ENCODE assay signal across 22 mouse cellular contexts in genomic region chr6:51393341-51394128, GRCm38 (mm10). TPM values are rescaled to one million over a fixed set of nuclear protein-coding genes. Genes with fewer than 3 reads are reported as not detected.
DNase-seq lines count a peak whose midpoint lies in the region; ATAC-seq and TF ChIP-seq lines count a peak whose summit lies in the region.
"Had no signal": no experiment of that assay in that cellular context is flagged by ENCODE, and none has a peak within 500 bp of the region (broad histone marks: within the 10 kb centered on the region; RNA-seq: fewer than 3 reads in every experiment).

No protein-coding gene starts in this region.

- no peaks in the 10 kb centered on the region for H3K79me2 ChIP-seq in liver, adult 2 months (ENCODE audit: control insufficient read depth, insufficient read depth, low read length)

- H3K36me3 ChIP-seq in embryonic facial prominence, embryonic 14.5 days (ENCODE audit: control insufficient read depth, insufficient read depth, low read length) = no peaks in the 10 kb centered on the region
- H3K36me3 ChIP-seq in embryonic facial prominence, embryonic 10.5 days (replicated peaks) = no peaks in the 10 kb centered on the region
- H3K36me3 ChIP-seq in liver, adult 2 months (ENCODE audit: control insufficient read depth, insufficient read depth, low read length) = no peaks in the 10 kb centered on the region
- H3K36me3 ChIP-seq in liver, postnatal 0 days (replicated peaks; ENCODE audit: insufficient read depth, low read length) = no peaks in the 10 kb centered on the region
- H3K36me3 ChIP-seq in stomach, embryonic 16.5 days (ENCODE audit: control insufficient read depth, insufficient read depth, low read length) = no peaks in the 10 kb centered on the region
- H3K36me3 ChIP-seq: limb, embryonic 13.5 days; liver, embryonic 15.5 days had no signal

- DNase-seq in embryonic facial prominence, embryonic 14.5 days (ENCODE audit: low spot score) = no peak
- DNase-seq in embryonic facial prominence, embryonic 10.5 days (ENCODE audit: low spot score) = no peak
- DNase-seq in liver, adult 2 months (ENCODE audit: extremely low read depth, low read depth, low spot score) = peak; percentile 14
- no peak for DNase-seq in liver, postnatal 0 days
- peak; percentile 71 for DNase-seq in lung, postnatal 10 days
- no peak for DNase-seq in natural killer cell, adult 2 months (ENCODE audit: low spot score in 2 of 2)
- DNase-seq: B cell, adult 2 months; gastrocnemius, postnatal 14 days; heart, adult 2 months; heart, postnatal 36 days; retina, postnatal 1 day; right cerebral cortex, postnatal 4 days; thymus, postnatal 36 days had no signal

- TF ChIP-seq POLR2A in liver, adult 2 months (IDR thresholded peaks at IDR 0.05; ENCODE audit: extremely low read depth, insufficient read depth, low read length) = no peak

- no peak overlapping the region for H3K4me2 ChIP-seq in embryonic facial prominence, embryonic 14.5 days (ENCODE audit: low read depth, low read length)
- no peak overlapping the region for H3K4me2 ChIP-seq in liver, postnatal 0 days (ENCODE audit: low read depth, low read length)
- no peak overlapping the region for H3K4me2 ChIP-seq in stomach, embryonic 16.5 days (ENCODE audit: low read depth, low read length)
- H3K4me2 ChIP-seq: limb, embryonic 13.5 days; liver, embryonic 15.5 days had no signal

- H3K27me3 ChIP-seq in embryonic facial prominence, embryonic 14.5 days (replicated peaks; ENCODE audit: control insufficient read depth, insufficient read depth, low read length) = no peaks in the 10 kb centered on the region
- H3K27me3 ChIP-seq in embryonic facial prominence, embryonic 10.5 days (replicated peaks; ENCODE audit: low read depth, poor library complexity, severe bottlenecking) = no peaks in the 10 kb centered on the region
- H3K27me3 ChIP-seq in liver, adult 2 months (ENCODE audit: control insufficient read depth, insufficient read depth, low read length) = no peaks in the 10 kb centered on the region
- H3K27me3 ChIP-seq in liver, postnatal 0 days (ENCODE audit: insufficient read depth, low read length) = no peaks in the 10 kb centered on the region
- H3K27me3 ChIP-seq in stomach, embryonic 16.5 days (ENCODE audit: control insufficient read depth, insufficient read depth, low read length) = no peaks in the 10 kb centered on the region
- H3K27me3 ChIP-seq: limb, embryonic 13.5 days; liver, embryonic 15.5 days had no signal

- ATAC-seq in embryonic facial prominence, embryonic 14.5 days (ENCODE audit: low read depth) = peak; percentile 20; the same call in 1 of the 2 replicates
- ATAC-seq in liver, postnatal 0 days = no peak
- peak; percentile 57; the same call in 1 of the 2 replicates for ATAC-seq in stomach, embryonic 16.5 days (ENCODE audit: insufficient read depth, low FRiP score)
- no peak for ATAC-seq in frontal cortex, adult (ENCODE audit: low TSS enrichment)
- ATAC-seq: hindbrain, embryonic 16.5 days; intestine, postnatal 0 days had no signal

- no peak for TF ChIP-seq CTCF in liver, adult 2 months (IDR thresholded peaks at IDR 0.05; ENCODE audit: low read depth, low read length)
- no peak for TF ChIP-seq CTCF in liver, postnatal 0 days (IDR thresholded peaks at IDR 0.05; ENCODE audit: low read depth)

- TF ChIP-seq EP300 in liver, postnatal 0 days (IDR thresholded peaks at IDR 0.05; ENCODE audit: low read depth) = no peak

- no peak overlapping the region for H3K9ac ChIP-seq in embryonic facial prominence, embryonic 14.5 days (ENCODE audit: low read depth, low read length)
- no peak overlapping the region for H3K9ac ChIP-seq in liver, adult 2 months (ENCODE audit: low read depth, low read length)
- no peak overlapping the region for H3K9ac ChIP-seq in liver, postnatal 0 days (replicated peaks)
- no peak overlapping the region for H3K9ac ChIP-seq in stomach, embryonic 16.5 days (ENCODE audit: low read length)
- H3K9ac ChIP-seq: limb, embryonic 13.5 days; liver, embryonic 15.5 days had no signal

- H3K27ac ChIP-seq in embryonic facial prominence, embryonic 14.5 days (replicated peaks; ENCODE audit: low read depth, low read length) = no peak overlapping the region
- no peak overlapping the region for H3K27ac ChIP-seq in embryonic facial prominence, embryonic 10.5 days (replicated peaks)
- H3K27ac ChIP-seq in liver, adult 2 months (replicated peaks; ENCODE audit: insufficient read depth, low read depth, low read length) = no peak overlapping the region
- no peak overlapping the region for H3K27ac ChIP-seq in liver, postnatal 0 days (ENCODE audit: low read depth)
- H3K27ac ChIP-seq in stomach, embryonic 16.5 days (ENCODE audit: low read length) = peak overlapping the region; percentile 21
- H3K27ac ChIP-seq: heart, adult 2 months; kidney, postnatal 0 days; limb, embryonic 13.5 days; liver, embryonic 15.5 days had no signal

- H3K4me3 ChIP-seq in embryonic facial prominence, embryonic 14.5 days (ENCODE audit: low read depth, low read length) = no peak overlapping the region
- H3K4me3 ChIP-seq in embryonic facial prominence, embryonic 10.5 days = no peak overlapping the region
- no peak overlapping the region for H3K4me3 ChIP-seq in liver, adult 2 months (ENCODE audit: insufficient read depth, low read depth, low read length)
- no peak overlapping the region for H3K4me3 ChIP-seq in liver, postnatal 0 days (ENCODE audit: low read depth, low read length)
- no peak overlapping the region for H3K4me3 ChIP-seq in stomach, embryonic 16.5 days (replicated peaks; ENCODE audit: low read length)
- H3K4me3 ChIP-seq: erythroblast, embryonic 14.5 days; heart, adult 2 months; limb, embryonic 13.5 days; liver, embryonic 15.5 days; megakaryocyte, embryonic 14.5 days had no signal

- H3K9me3 ChIP-seq in embryonic facial prominence, embryonic 14.5 days (ENCODE audit: control insufficient read depth, low read length) = no peaks in the 10 kb centered on the region
- no peaks in the 10 kb centered on the region for H3K9me3 ChIP-seq in embryonic facial prominence, embryonic 10.5 days
- no peaks in the 10 kb centered on the region for H3K9me3 ChIP-seq in liver, postnatal 0 days (ENCODE audit: low read length)
- H3K9me3 ChIP-seq in stomach, embryonic 16.5 days (replicated peaks; ENCODE audit: control insufficient read depth, low read length) = no peaks in the 10 kb centered on the region
- H3K9me3 ChIP-seq: limb, embryonic 13.5 days; liver, embryonic 15.5 days had no signal

- 54% methylated on average over 6 of the region's 6 CpGs for WGBS in embryonic facial prominence, embryonic 14.5 days
- WGBS in embryonic facial prominence, embryonic 10.5 days = 72% methylated on average over 6 of the region's 6 CpGs
- WGBS in liver, adult 2 months = 84% methylated on average over 6 of the region's 6 CpGs
- WGBS in liver, postnatal 0 days (ENCODE audit: insufficient replicate concordance) = 74% methylated on average over 6 of the region's 6 CpGs
- WGBS in stomach, embryonic 16.5 days = 50% methylated on average over 6 of the region's 6 CpGs

- H3K4me1 ChIP-seq in embryonic facial prominence, embryonic 14.5 days (ENCODE audit: control insufficient read depth, insufficient read depth, low read length) = peaks cover 14% of the 10 kb centered on the region
- peaks cover 31% of the 10 kb centered on the region for H3K4me1 ChIP-seq in embryonic facial prominence, embryonic 10.5 days
- peaks cover 5% of the 10 kb centered on the region; the same call in 1 of the 2 replicates for H3K4me1 ChIP-seq in liver, adult 2 months (ENCODE audit: control insufficient read depth, insufficient read depth, low read length)
- peaks cover 3% of the 10 kb centered on the region; the same call in 1 of the 2 replicates for H3K4me1 ChIP-seq in liver, postnatal 0 days (ENCODE audit: insufficient read depth)
- H3K4me1 ChIP-seq in stomach, embryonic 16.5 days (ENCODE audit: control insufficient read depth, insufficient read depth, low read length) = peaks cover 13% of the 10 kb centered on the region
- H3K4me1 ChIP-seq: liver, embryonic 15.5 days; megakaryocyte, embryonic 14.5 days had no signal

RNA-seq across cellular contexts. Expression of gene Nfe2l3, which starts 38.9 kb away (rescaled TPM):
- 4.0 and 4.1 TPM in 2 replicates for polyA plus RNA-seq in embryonic facial prominence, embryonic 14.5 days (2014; fragmentation: Nextera tagmentation; extraction: Ambion mirVana)
- polyA plus RNA-seq in embryonic facial prominence, embryonic 10.5 days (2016; fragmentation: Nextera tagmentation; extraction: Ambion mirVana) = 1.3 and 1.6 TPM in 2 replicates
- total RNA-seq in liver, adult 2 months (2014; rRNA removed) = 0.18 and 0.81 TPM in 2 replicates
- polyA plus RNA-seq in liver, adult 2 months (2012; rRNA removed) = 0.04 and 0.33 TPM in 2 replicates
- 0.15 and 0.16 TPM in 2 replicates for polyA plus RNA-seq in liver, postnatal 0 days (2015; fragmentation: Nextera tagmentation; extraction: Ambion mirVana)
- polyA plus RNA-seq in stomach, embryonic 16.5 days (2015; fragmentation: Nextera tagmentation; extraction: Ambion mirVana) = 7.0 and 7.4 TPM in 2 replicates
- polyA plus RNA-seq: erythroblast, embryonic 14.5 days had no signal

Comparison
In these comparisons a context has a peak if more than half of its experiments do, and no peak if none do; other contexts are left out.
1. DNase-seq: peak in liver, adult 2 months (single experiment) and lung, postnatal 10 days (single experiment); none in embryonic facial prominence, embryonic 14.5 days (single experiment), embryonic facial prominence, embryonic 10.5 days (single experiment), liver, postnatal 0 days (single experiment) and natural killer cell, adult 2 months (0 of 2).
2. ATAC-seq: peak in embryonic facial prominence, embryonic 14.5 days (single experiment) and stomach, embryonic 16.5 days (single experiment); none in liver, postnatal 0 days (single experiment) and frontal cortex, adult (single experiment).